In genomic region chr11:53518759-53519158, GRCm38 (mm10) we compare ENCODE assay signal across 9 mouse cellular contexts. TPM values are rescaled to one million over a fixed set of nuclear protein-coding genes. Genes with fewer than 3 reads are reported as not detected.
DNase-seq lines count a peak whose midpoint lies in the region; ATAC-seq and TF ChIP-seq lines count a peak whose summit lies in the region.
"Had no signal": no experiment of that assay in that cellular context is flagged by ENCODE, and none has a peak within 500 bp of the region (broad histone marks: within the 10 kb centered on the region; RNA-seq: fewer than 3 reads in every experiment).

No protein-coding gene starts in this region.

- no peak overlapping the region for H3K9ac ChIP-seq in lung, embryonic 16.5 days (ENCODE audit: low read length)
- no peak overlapping the region for H3K9ac ChIP-seq in hindbrain, embryonic 14.5 days

- no peak for TF ChIP-seq POLR2A in myocyte (IDR thresholded peaks at IDR 0.05; ENCODE audit: insufficient read length, low read depth)

- peaks cover 38% of the 10 kb centered on the region for H3K79me2 ChIP-seq in myocyte (ENCODE audit: control insufficient read depth, insufficient read depth)

- H3K9me3 ChIP-seq in lung, embryonic 16.5 days (ENCODE audit: control insufficient read depth, low read length) = no peaks in the 10 kb centered on the region
- H3K9me3 ChIP-seq in hindbrain, embryonic 14.5 days (ENCODE audit: control insufficient read depth, low read length) = no peaks in the 10 kb centered on the region

- H3ac ChIP-seq in myocyte (ENCODE audit: control insufficient read depth, insufficient read length) = no peak overlapping the region

- no peaks in the 10 kb centered on the region for H3K27me3 ChIP-seq in lung, embryonic 16.5 days (ENCODE audit: control insufficient read depth, insufficient read depth, low read depth, low read length)
- H3K27me3 ChIP-seq in hindbrain, embryonic 14.5 days (ENCODE audit: control insufficient read depth, insufficient read depth, low read length) = peaks cover 14% of the 10 kb centered on the region
- no peaks in the 10 kb centered on the region for H3K27me3 ChIP-seq in myocyte (ENCODE audit: control insufficient read depth, insufficient read depth, insufficient read length)

- 34% methylated on average over 5 of the region's 5 CpGs for WGBS in lung, embryonic 16.5 days
- 49% methylated on average over 5 of the region's 5 CpGs for WGBS in hindbrain, embryonic 14.5 days

- no peaks in the 10 kb centered on the region for H3K36me3 ChIP-seq in lung, embryonic 16.5 days (ENCODE audit: control insufficient read depth, insufficient read depth, low read length)
- no peaks in the 10 kb centered on the region for H3K36me3 ChIP-seq in hindbrain, embryonic 14.5 days (replicated peaks; ENCODE audit: control insufficient read depth, insufficient read depth)
- no peaks in the 10 kb centered on the region for H3K36me3 ChIP-seq in myocyte (ENCODE audit: control insufficient read depth, insufficient read depth)

- H3K27ac ChIP-seq in lung, embryonic 16.5 days (ENCODE audit: low read length) = no peak overlapping the region
- no peak overlapping the region for H3K27ac ChIP-seq in hindbrain, embryonic 14.5 days

- H3K4me3 ChIP-seq in lung, embryonic 16.5 days (ENCODE audit: low read length) = no peak overlapping the region
- 0 out of 2 replicates have a peak overlapping the region, but pooled peaks have one; percentile 78 for H3K4me3 ChIP-seq in hindbrain, embryonic 14.5 days (replicated peaks; ENCODE audit: low read length)
- peak overlapping the region; percentile 88 for H3K4me3 ChIP-seq in myocyte

- peak; percentile 17 for DNase-seq in CD4-positive, CD25-positive, alpha-beta regulatory T cell, adult 2 months (ENCODE audit: low read depth, low spot score)
- no peak for DNase-seq in lung, postnatal 4 days
- DNase-seq in hindbrain, embryonic 14.5 days (ENCODE audit: low spot score) = no peak
- DNase-seq in frontal cortex, postnatal 14 days (ENCODE audit: low spot score in 2 of 2) = no peak
- DNase-seq in cerebellum, postnatal 36 days = no peak

- H3K4me1 ChIP-seq in lung, embryonic 16.5 days (replicated peaks; ENCODE audit: control insufficient read depth, insufficient read depth, low read length) = peaks cover 29% of the 10 kb centered on the region
- peaks cover 11% of the 10 kb centered on the region for H3K4me1 ChIP-seq in hindbrain, embryonic 14.5 days (replicated peaks; ENCODE audit: control insufficient read depth, insufficient read depth, low read length)

- peak overlapping the region; percentile 89; the same call in 1 of the 2 replicates for H3K4me2 ChIP-seq in lung, embryonic 16.5 days (ENCODE audit: low read depth, low read length)
- H3K4me2 ChIP-seq in hindbrain, embryonic 14.5 days (replicated peaks) = peak overlapping the region; percentile 57; the same call in 1 of the 2 replicates
- no peak overlapping the region for H3K4me2 ChIP-seq in myocyte (ENCODE audit: low read depth)

- ATAC-seq in CD4-positive, CD25-positive, alpha-beta regulatory T cell, adult 4 months = no peak
- no peak for ATAC-seq in lung, embryonic 16.5 days (ENCODE audit: low read depth)
- no peak for ATAC-seq in hindbrain, embryonic 14.5 days (ENCODE audit: low FRiP score)

TF ChIP-seq in myocyte, 11 proteins besides CTCF, POLR2A, EP300 and RAD21:
- TF ChIP-seq REST (IDR thresholded peaks at IDR 0.05; ENCODE audit: insufficient read depth, insufficient read length) = no peak
- TF ChIP-seq MYOD1 (IDR thresholded peaks at IDR 0.05; ENCODE audit: control insufficient read depth in 1 of 3, insufficient read length in 2 of 3, low read depth in 2 of 3) = no peak
- TF ChIP-seq TCF3 (IDR thresholded peaks at IDR 0.05; ENCODE audit: insufficient read length, low read depth) = no peak
- no peak for TF ChIP-seq POLR2AphosphoS2 (IDR thresholded peaks at IDR 0.05; ENCODE audit: insufficient read length, low read depth)
- no peak for TF ChIP-seq SRF (IDR thresholded peaks at IDR 0.05; ENCODE audit: control insufficient read depth, insufficient read length, low read depth)
- no peak for TF ChIP-seq MYOG (IDR thresholded peaks at IDR 0.05; ENCODE audit: control insufficient read depth in 1 of 3, insufficient read depth in 1 of 3, insufficient read length in 2 of 3, low read depth in 2 of 3)
- TF ChIP-seq TCF12 (IDR thresholded peaks at IDR 0.05; ENCODE audit: insufficient read depth, poor library complexity, severe bottlenecking) = no peak
- no peak for TF ChIP-seq CEBPB (IDR thresholded peaks at IDR 0.05; ENCODE audit: insufficient read depth, poor library complexity, severe bottlenecking)
- no peak for TF ChIP-seq MAX (IDR thresholded peaks at IDR 0.05; ENCODE audit: low read depth)
- TF ChIP-seq E2F4 (IDR thresholded peaks at IDR 0.05; ENCODE audit: insufficient read depth) = no peak
- no peak for TF ChIP-seq USF1 (IDR thresholded peaks at IDR 0.05; ENCODE audit: low read depth)

RNA-seq across cellular contexts. Expression of gene Sept8, which starts 0.3 kb away (rescaled TPM):
- polyA plus RNA-seq in CD4-positive, CD25-positive, alpha-beta regulatory T cell, adult 4 months (2017; shearing (Covaris generic)) = 1 to 10 TPM in 1 of 2 experiments, under 1 TPM in 1; 0.95 to 1.0 TPM
- 23.6 and 27.1 TPM in 2 replicates for polyA plus RNA-seq in lung, embryonic 16.5 days (2015; fragmentation: Nextera tagmentation; extraction: Ambion mirVana)
- polyA plus RNA-seq in hindbrain, embryonic 14.5 days (2014; fragmentation: Nextera tagmentation; extraction: Ambion mirVana) = 21.6 and 23.7 TPM in 2 replicates
- 92.4 TPM for polyA plus RNA-seq in myocyte (2012; fragmentation: generic; extraction: Trizol)

RNA-seq across cellular contexts. Expression of gene Sowaha, which starts 38.7 kb away (rescaled TPM):
- polyA plus RNA-seq in CD4-positive, CD25-positive, alpha-beta regulatory T cell, adult 4 months (2017; shearing (Covaris generic)) = not detected
- 0.13 and 0.25 TPM in 2 replicates for polyA plus RNA-seq in lung, embryonic 16.5 days (2015; fragmentation: Nextera tagmentation; extraction: Ambion mirVana)
- polyA plus RNA-seq in hindbrain, embryonic 14.5 days (2014; fragmentation: Nextera tagmentation; extraction: Ambion mirVana) = 1.3 and 1.4 TPM in 2 replicates
- polyA plus RNA-seq in myocyte (2012; fragmentation: generic; extraction: Trizol) = not detected

RNA-seq across cellular contexts. Expression of gene Gm9945, which starts 38.8 kb away (rescaled TPM):
- not detected for polyA plus RNA-seq in CD4-positive, CD25-positive, alpha-beta regulatory T cell, adult 4 months (2017; shearing (Covaris generic))
- polyA plus RNA-seq in lung, embryonic 16.5 days (2015; fragmentation: Nextera tagmentation; extraction: Ambion mirVana) = not detected in 2 replicates
- 0.36 TPM in 1 of 2 replicates, not detected in the other for polyA plus RNA-seq in hindbrain, embryonic 14.5 days (2014; fragmentation: Nextera tagmentation; extraction: Ambion mirVana)
- not detected for polyA plus RNA-seq in myocyte (2012; fragmentation: generic; extraction: Trizol)
- polyA plus RNA-seq: testis, adult 2 months had no signal

RNA-seq across cellular contexts. Expression of gene Kif3a, which starts 48.4 kb away (rescaled TPM):
- 1 to 10 TPM; 8.1 to 8.7 TPM for polyA plus RNA-seq in CD4-positive, CD25-positive, alpha-beta regulatory T cell, adult 4 months (2017; shearing (Covaris generic))
- 65.9 and 68.8 TPM in 2 replicates for polyA plus RNA-seq in lung, embryonic 16.5 days (2015; fragmentation: Nextera tagmentation; extraction: Ambion mirVana)
- 278 and 302 TPM in 2 replicates for polyA plus RNA-seq in hindbrain, embryonic 14.5 days (2014; fragmentation: Nextera tagmentation; extraction: Ambion mirVana)
- polyA plus RNA-seq in myocyte (2012; fragmentation: generic; extraction: Trizol) = 13.6 TPM

RNA-seq across cellular contexts. Expression of gene Gm9837, which starts 48.5 kb away (rescaled TPM):
- not detected for polyA plus RNA-seq in CD4-positive, CD25-positive, alpha-beta regulatory T cell, adult 4 months (2017; shearing (Covaris generic))
- not detected in 2 replicates for polyA plus RNA-seq in lung, embryonic 16.5 days (2015; fragmentation: Nextera tagmentation; extraction: Ambion mirVana)
- not detected in 2 replicates for polyA plus RNA-seq in hindbrain, embryonic 14.5 days (2014; fragmentation: Nextera tagmentation; extraction: Ambion mirVana)
- not detected for polyA plus RNA-seq in myocyte (2012; fragmentation: generic; extraction: Trizol)

Comparison
In these comparisons a context has a peak if more than half of its experiments do, and no peak if none do; other contexts are left out.
1. RNA of gene Sept8, which starts 0.3 kb away (polyA plus RNA-seq): 92.4 TPM in myocyte (single experiment), 23.6 to 27.1 TPM in lung, embryonic 16.5 days and 21.6 to 23.7 TPM in hindbrain, embryonic 14.5 days; 0.95 to 1.0 TPM in CD4-positive, CD25-positive, alpha-beta regulatory T cell, adult 4 months; every median in the first group is over 10 times any median in the second.